Mouse (Mus musculus) neural tube, embryonic 14.5 days (tissue): ENCODE measurements around the gene Vav2. TPM values are rescaled to one million over a fixed set of nuclear protein-coding genes. Genes with fewer than 3 reads are reported as not detected.
A peak's percentile ranks its signal among the peaks of the same experiment; 100 is the strongest.

Source experiments
- ATAC-seq: fragments of 200-750 bp; cut with Nextera tagmentation; 2 replicates; pipeline ENCODE4 v1.8.0; 2017; ENCODE audit warnings: low read depth, mild to moderate bottlenecking, moderate TSS enrichment, moderate library complexity
- H3K27ac ChIP-seq: fragments of 300-500 bp; sonication (generic); 2 replicates; pipeline ENCODE4 v1.5.1; 2014; ENCODE audit warnings: low read depth, mild to moderate bottlenecking, control low read depth, low read length, moderate library complexity, mixed read lengths
- H3K27me3 ChIP-seq: fragments of 300-500 bp; sonication (generic); 2 replicates; pipeline ENCODE4 v1.6.1; 2014; ENCODE audit warnings: low read length; ENCODE audit not compliant: control insufficient read depth, insufficient read depth
- H3K36me3 ChIP-seq: fragments of 300-500 bp; sonication (generic); 2 replicates; pipeline ENCODE4 v1.6.1; 2014; ENCODE audit warnings: low read length, mixed read lengths; ENCODE audit not compliant: control insufficient read depth, insufficient read depth
- H3K4me1 ChIP-seq: fragments of 300-500 bp; sonication (generic); 2 replicates; pipeline ENCODE4 v1.6.1; 2014; ENCODE audit warnings: low read length; ENCODE audit not compliant: control insufficient read depth, insufficient read depth
- H3K4me2 ChIP-seq: fragments of 300-500 bp; sonication (generic); 2 replicates; pipeline ENCODE4 v1.6.1; 2014; ENCODE audit warnings: mild to moderate bottlenecking, low read depth, low read length, control low read depth
- H3K4me3 ChIP-seq: fragments of 300-500 bp; sonication (generic); 2 replicates; pipeline ENCODE4 v1.5.1; 2014; ENCODE audit warnings: low read depth, low read length, control low read depth, mixed read lengths
- H3K9ac ChIP-seq: fragments of 300-500 bp; sonication (generic); replicated peaks from 2 replicates; pipeline ENCODE4 v1.6.1; 2014; ENCODE audit warnings: low read depth, mild to moderate bottlenecking, control low read depth, low read length, mixed read lengths
- H3K9me3 ChIP-seq: fragments of 300-500 bp; sonication (generic); 2 replicates; pipeline ENCODE4 v1.6.1; 2016; ENCODE audit warnings: low read length; ENCODE audit not compliant: control insufficient read depth
- WGBS: fragments of 180-500 bp; shearing (Covaris S2); extraction: QIAGEN DNeasy Blood & Tissue Kit; methylation state at CpG from one replicate; pipeline ENCODE4 v1.1.7; 2014; 5-methylcytosine and 5-hydroxymethylcytosine counted together
- polyA plus RNA-seq: library from polyadenylated mRNA; unstranded; fragments of >200 nt; fragmentation: Nextera tagmentation; extraction: Ambion mirVana; gene quantifications from 2 replicates; pipeline ENCODE4 v1.2.1, GENCODE M21; 2014

Vav2 gene
- polyA plus RNA-seq, 1 experiment from 2014 or later, result 14.5 TPM

DNA sequence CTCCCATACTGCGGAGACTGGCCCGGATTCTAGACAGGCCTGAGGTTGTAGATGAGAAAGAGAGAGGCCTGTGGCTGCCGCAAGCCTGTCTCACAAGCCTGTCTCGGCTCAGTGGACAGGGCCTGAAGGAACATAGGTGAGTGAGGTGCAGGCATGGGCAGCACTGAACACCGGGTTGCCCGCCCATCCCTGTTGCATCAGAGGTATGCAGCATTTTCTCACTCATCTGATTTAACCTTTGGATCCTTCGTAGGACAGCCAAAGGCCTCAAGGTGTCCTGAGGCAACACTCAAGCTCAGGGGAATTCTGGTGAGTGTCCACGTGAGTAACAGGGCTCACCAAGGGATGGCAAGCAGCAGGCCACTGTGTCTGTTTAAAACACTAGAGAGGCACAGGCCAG, 36.5 kb downstream of the Vav2 start:
- Histone ChIP-seq H3K27ac (no peak overlapping the region), H3K4me1 (peaks cover 42% of the 10 kb centered on the region), H3K4me2 (no peak overlapping the region), H3K27me3 (no peaks in the 10 kb centered on the region), H3K9me3 (no peaks in the 10 kb centered on the region), H3K4me3 (no peak overlapping the region), H3K9ac (no peak overlapping the region), H3K36me3 (no peaks in the 10 kb centered on the region)
- WGBS, result 82% methylated on average over 8 of the region's 8 CpGs
- ATAC-seq, result no peak

DNA sequence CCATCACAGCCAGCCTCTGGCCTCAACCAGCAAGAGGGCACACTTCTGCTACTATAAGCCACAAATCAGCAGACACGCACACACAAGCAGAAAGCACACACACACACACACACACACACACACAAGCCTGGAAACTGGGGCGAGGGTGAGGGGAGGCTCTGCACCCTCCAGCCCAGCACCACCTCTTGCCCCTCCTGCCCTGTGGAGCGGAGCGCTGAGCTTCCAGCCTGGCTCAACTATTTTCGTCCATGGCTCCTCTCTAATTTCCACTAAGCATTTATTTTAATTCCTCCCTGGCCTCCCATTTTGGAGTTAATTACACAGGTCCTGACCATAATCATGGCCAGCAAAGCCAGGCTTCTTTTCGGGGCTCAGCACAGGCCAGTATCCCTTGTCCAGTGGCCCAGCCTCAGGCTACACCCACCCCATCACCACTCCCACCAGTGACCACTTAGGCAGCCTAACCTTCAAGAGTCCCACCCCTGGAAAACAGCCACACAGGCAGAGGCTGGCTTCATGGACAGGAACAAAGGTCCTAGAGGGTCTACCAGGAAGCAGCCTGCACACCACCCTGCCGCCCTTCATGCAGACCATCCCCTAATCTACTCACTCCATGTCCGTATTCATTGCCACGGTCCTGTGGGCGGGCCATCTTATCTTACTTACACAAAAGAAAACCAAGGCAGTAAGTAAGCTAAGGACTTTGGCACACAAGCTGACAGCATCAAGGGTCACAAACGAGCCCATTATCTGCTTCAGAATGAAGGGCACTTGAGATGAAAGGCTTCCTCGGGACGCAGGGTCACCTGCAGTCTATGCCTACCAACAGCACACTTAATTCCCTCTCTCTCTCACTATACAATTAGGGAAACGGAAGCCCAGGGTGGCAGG, 37.3 kb downstream of the Vav2 start:
- H3K27me3 ChIP-seq, result no peaks in the 10 kb centered on the region
- H3K4me2 ChIP-seq, result no peak overlapping the region
- H3K9ac ChIP-seq, result no peak overlapping the region
- WGBS, result 44% methylated on average over 14 of the region's 14 CpGs
- peaks cover 34% of the 10 kb centered on the region for H3K4me1 ChIP-seq
- H3K4me3 ChIP-seq, result no peak overlapping the region
- H3K9me3 ChIP-seq, result no peaks in the 10 kb centered on the region
- no peaks in the 10 kb centered on the region for H3K36me3 ChIP-seq
- no peak for ATAC-seq
- no peak overlapping the region for H3K27ac ChIP-seq

DNA sequence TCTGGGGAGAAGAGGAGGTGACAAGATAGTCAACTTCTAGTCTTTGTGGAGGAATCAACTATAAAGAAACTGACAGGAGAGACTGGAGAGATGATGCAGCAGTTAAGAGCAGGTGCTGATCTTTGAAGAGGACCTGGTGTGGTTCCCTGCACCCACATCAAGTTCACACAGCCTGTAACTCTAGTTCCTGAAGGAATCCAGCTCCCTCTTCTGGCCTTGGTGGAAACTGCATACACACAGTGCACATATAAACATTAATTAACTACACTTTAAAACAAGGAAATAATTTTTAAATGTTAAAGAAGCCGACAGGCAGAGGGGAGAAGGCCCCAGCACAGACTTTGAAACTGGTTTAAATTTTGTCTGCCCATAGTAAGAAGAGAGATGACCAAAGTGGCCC, 39.6 kb downstream of the Vav2 start:
- ATAC-seq, result no peak
- no peaks in the 10 kb centered on the region for H3K27me3 ChIP-seq
- no peak overlapping the region for H3K27ac ChIP-seq
- no peak overlapping the region for H3K4me2 ChIP-seq
- H3K9ac ChIP-seq, result no peak overlapping the region
- peaks cover 20% of the 10 kb centered on the region for H3K4me1 ChIP-seq
- H3K9me3 ChIP-seq, result no peaks in the 10 kb centered on the region
- no peaks in the 10 kb centered on the region for H3K36me3 ChIP-seq
- no peak overlapping the region for H3K4me3 ChIP-seq
- WGBS, result 97% methylated on average over 1 of the region's 1 CpGs

DNA sequence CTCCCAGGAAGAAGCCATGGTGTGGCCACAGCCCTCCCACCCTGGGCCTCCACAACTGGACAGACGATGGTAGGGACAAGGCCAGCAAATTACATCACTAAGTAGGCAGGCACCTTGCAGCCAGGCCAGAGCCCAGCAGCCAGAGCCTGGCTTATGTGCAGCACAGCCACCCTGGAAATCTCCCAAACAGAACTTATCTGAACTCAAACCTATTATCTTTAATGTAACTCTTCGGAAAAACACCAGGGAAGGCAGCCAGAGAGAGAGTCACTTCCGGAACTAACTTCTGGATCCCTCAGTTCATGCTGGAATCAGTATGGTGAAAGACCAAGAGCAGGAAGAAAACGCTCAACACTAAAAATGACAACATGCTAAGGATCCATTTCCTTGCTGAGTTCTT, 45.1 kb downstream of the Vav2 start:
- H3K4me1 ChIP-seq, result peaks cover 21% of the 10 kb centered on the region
- WGBS, result 76% methylated on average over 4 of the region's 4 CpGs
- H3K27me3 ChIP-seq, result no peaks in the 10 kb centered on the region
- H3K27ac ChIP-seq, result no peak overlapping the region
- H3K9ac ChIP-seq, result no peak overlapping the region
- no peak for ATAC-seq
- no peak overlapping the region for H3K4me3 ChIP-seq
- no peak overlapping the region for H3K4me2 ChIP-seq
- H3K9me3 ChIP-seq, result no peaks in the 10 kb centered on the region
- H3K36me3 ChIP-seq, result no peaks in the 10 kb centered on the region

DNA sequence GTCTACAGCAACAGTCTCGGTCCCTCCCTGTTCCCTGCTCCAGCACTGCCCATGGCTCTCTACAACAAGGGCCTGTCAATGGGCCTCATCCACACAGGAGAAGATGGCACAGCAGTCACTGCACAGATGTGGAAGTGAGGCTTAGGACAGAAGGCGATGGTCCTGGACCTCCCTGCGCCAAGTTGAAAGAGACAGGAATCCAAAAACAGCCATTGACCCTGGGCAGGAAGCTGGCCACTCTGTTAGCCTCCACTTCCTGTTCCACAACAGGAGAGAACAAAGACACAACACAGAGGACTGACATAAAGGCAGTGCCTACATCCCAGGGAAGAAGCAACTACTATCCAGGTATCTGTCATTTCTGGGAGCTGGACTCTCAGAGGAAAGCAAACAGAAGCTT, 45.6 kb downstream of the Vav2 start:
- Histone ChIP-seq H3K36me3 (no peaks in the 10 kb centered on the region), H3K9ac (no peak overlapping the region), H3K27me3 (no peaks in the 10 kb centered on the region), H3K4me1 (peaks cover 26% of the 10 kb centered on the region), H3K4me3 (no peak overlapping the region), H3K27ac (no peak overlapping the region), H3K9me3 (no peaks in the 10 kb centered on the region), H3K4me2 (no peak overlapping the region)
- WGBS, result 81% methylated on average over 3 of the region's 3 CpGs
- no peak for ATAC-seq

DNA sequence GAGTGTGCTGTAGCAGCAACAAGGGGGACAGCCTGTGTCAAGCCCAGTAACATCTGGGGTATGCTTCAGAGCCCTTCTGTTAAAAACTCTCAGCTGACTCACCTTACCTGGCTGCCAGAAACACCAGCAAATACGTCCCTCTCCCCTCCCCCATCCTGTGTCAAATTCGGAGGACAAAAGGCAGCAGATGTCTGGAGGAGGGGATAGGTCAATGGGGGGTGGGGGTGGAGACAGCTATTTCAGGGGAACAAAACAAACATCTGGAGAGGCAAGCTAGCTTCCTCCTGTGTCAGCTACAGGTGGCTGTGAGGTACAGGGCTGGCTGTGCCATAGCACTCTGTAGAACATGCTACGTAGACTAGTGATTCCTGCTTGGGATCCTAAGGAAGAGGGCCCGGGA, 49.0 kb downstream of the Vav2 start:
- no peak overlapping the region for H3K9ac ChIP-seq
- H3K4me1 ChIP-seq, result peaks cover 41% of the 10 kb centered on the region
- no peaks in the 10 kb centered on the region for H3K9me3 ChIP-seq
- H3K27me3 ChIP-seq, result no peaks in the 10 kb centered on the region
- H3K27ac ChIP-seq, result 0 out of 2 replicates have a peak overlapping the region, but pooled peaks have one; percentile 48
- no peak overlapping the region for H3K4me2 ChIP-seq
- no peak overlapping the region for H3K4me3 ChIP-seq
- no peak for ATAC-seq
- no peaks in the 10 kb centered on the region for H3K36me3 ChIP-seq
- 20% methylated on average over 4 of the region's 4 CpGs for WGBS

DNA sequence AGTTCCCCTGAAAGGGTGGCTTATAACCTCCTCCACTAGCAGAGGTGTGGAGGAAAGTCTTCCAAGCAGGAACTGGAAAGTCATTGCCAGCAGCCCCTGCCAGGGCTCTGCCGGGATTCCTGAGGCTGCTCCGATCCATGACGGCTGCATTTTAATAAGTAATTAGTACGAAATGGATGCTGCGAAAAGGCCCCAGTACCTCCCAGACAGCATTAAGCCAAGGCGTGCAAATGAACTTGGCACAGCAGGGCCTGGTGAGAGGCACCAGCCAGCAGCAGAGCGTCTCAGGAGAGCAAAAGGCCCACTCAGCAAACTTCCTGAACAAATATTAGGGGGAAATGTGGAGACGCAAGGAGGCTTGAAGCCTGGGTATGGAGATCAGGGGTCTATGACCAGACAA, 49.7 kb downstream of the Vav2 start:
- Histone ChIP-seq H3K4me3 (no peak overlapping the region), H3K27me3 (no peaks in the 10 kb centered on the region), H3K36me3 (no peaks in the 10 kb centered on the region), H3K4me1 (peaks cover 41% of the 10 kb centered on the region), H3K9ac (0 out of 2 replicates have a peak overlapping the region, but pooled peaks have one; percentile 16), H3K4me2 (no peak overlapping the region), H3K27ac (peak overlapping the region; percentile 48), H3K9me3 (no peaks in the 10 kb centered on the region)
- ATAC-seq, result peak; percentile 52; the same call in 1 of the 2 replicates
- WGBS, result 17% methylated on average over 8 of the region's 8 CpGs

DNA sequence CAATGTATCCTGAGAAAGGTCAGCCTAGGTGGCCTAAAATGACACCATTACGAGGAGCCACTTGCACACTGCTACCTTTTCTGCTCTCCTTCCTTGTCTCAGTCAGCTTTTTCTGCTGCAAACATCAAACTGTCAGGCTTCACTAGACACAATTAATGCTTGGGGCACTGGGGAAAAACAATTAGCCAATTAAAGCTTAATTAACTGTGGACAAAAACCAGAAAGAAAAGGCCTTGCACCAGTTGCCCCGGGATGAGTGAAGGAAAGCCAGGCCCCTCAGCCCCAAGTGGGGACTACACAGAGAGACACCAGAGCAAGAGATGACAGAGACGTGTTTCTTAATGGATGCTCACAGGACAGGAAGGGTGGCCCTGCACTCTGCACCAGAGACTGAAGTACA, 51.7 kb downstream of the Vav2 start:
- no peak overlapping the region for H3K9ac ChIP-seq
- H3K27ac ChIP-seq, result 0 out of 2 replicates have a peak overlapping the region, but pooled peaks have one; percentile 28
- no peaks in the 10 kb centered on the region for H3K9me3 ChIP-seq
- H3K4me3 ChIP-seq, result no peak overlapping the region
- 20% methylated on average over 3 of the region's 3 CpGs for WGBS
- H3K4me2 ChIP-seq, result no peak overlapping the region
- H3K4me1 ChIP-seq, result peaks cover 41% of the 10 kb centered on the region
- H3K36me3 ChIP-seq, result no peaks in the 10 kb centered on the region
- no peaks in the 10 kb centered on the region for H3K27me3 ChIP-seq
- no peak for ATAC-seq

DNA sequence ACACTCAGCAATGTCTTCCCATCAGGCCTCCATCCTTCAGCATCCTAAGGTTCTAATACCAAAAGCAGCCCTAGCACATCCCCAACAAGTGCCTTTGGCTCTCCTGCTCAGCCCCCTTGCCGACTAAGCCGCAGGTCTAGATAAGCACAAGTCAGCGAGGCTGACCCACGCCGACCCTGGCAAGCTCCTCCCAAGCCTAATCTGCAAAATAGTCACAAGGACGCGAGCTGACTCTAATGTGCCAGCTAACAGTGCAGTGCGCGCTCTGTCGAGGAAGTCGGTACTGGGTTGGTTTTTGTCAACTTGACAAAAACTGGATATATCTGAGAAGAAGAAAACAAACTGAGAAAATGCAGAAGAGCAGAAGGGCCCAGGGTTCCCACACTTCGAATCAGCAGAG, 53.5 kb downstream of the Vav2 start:
- Histone ChIP-seq H3K4me3 (no peak overlapping the region), H3K36me3 (no peaks in the 10 kb centered on the region), H3K4me2 (no peak overlapping the region), H3K9ac (no peak overlapping the region), H3K4me1 (peaks cover 36% of the 10 kb centered on the region), H3K9me3 (no peaks in the 10 kb centered on the region), H3K27ac (no peak overlapping the region), H3K27me3 (no peaks in the 10 kb centered on the region)
- 65% methylated on average over 12 of the region's 12 CpGs for WGBS
- no peak for ATAC-seq
